Mouse (Mus musculus) ES-E14 (cell line): ENCODE measurements around the gene Zcchc4. TPM values are rescaled to one million over a fixed set of nuclear protein-coding genes. Genes with fewer than 3 reads are reported as not detected.

Experiments
- DNase-seq: peaks from one replicate; pipeline ENCODE4 v3.0.0-alpha.2; 2013; ENCODE audit warnings: low read depth, low spot score
- H3K27ac ChIP-seq: 2 replicates; pipeline ENCODE4 v1.5.1; 2012; ENCODE audit warnings: low read depth, mild to moderate bottlenecking, low read length, moderate library complexity, mixed read lengths; ENCODE audit not compliant: poor library complexity, insufficient read depth, severe bottlenecking
- H3K36me3 ChIP-seq: 2 replicates; pipeline ENCODE4 v1.6.1; 2012; ENCODE audit warnings: mild to moderate bottlenecking, low read length, moderate library complexity, mixed read lengths; ENCODE audit not compliant: control insufficient read depth, poor library complexity, insufficient read depth, severe bottlenecking
- H3K4me1 ChIP-seq, 2 experiments: fragments of 150-350 bp in 1 of 2; sonication (generic) in 1 of 2; 2 replicates each; pipeline ENCODE4 v1.6.1; 2012; ENCODE audit warnings: low read length in 2 of 2, mild to moderate bottlenecking in 1 of 2, mixed read lengths in 1 of 2; ENCODE audit not compliant: control insufficient read depth in 2 of 2, insufficient read depth in 2 of 2, poor library complexity in 1 of 2
- H3K4me3 ChIP-seq, 2 experiments: fragments of 150-350 bp in 1 of 2; sonication (generic) in 1 of 2; 2 replicates each; pipeline ENCODE4 v1.5.1; 2012; ENCODE audit warnings: low read length in 2 of 2, low read depth in 1 of 2, mild to moderate bottlenecking in 1 of 2, mixed read lengths in 1 of 2; ENCODE audit not compliant: insufficient read depth in 1 of 2, poor library complexity in 1 of 2, severe bottlenecking in 1 of 2
- H3K9ac ChIP-seq: 2 replicates; pipeline ENCODE4 v1.6.1; 2012; ENCODE audit warnings: low read depth, mild to moderate bottlenecking, low read length, mixed read lengths; ENCODE audit not compliant: poor library complexity, insufficient read depth, severe bottlenecking
- H3K9me3 ChIP-seq: fragments of 150-350 bp; sonication (generic); 2 replicates; pipeline ENCODE4 v1.6.1; 2012; ENCODE audit warnings: low read depth, mild to moderate bottlenecking, low read length; ENCODE audit not compliant: control insufficient read depth, insufficient read depth
- CHD2 ChIP-seq: IDR thresholded peaks from 2 replicates; pipeline ENCODE4 v1.6.1; 2014; ENCODE audit warnings: mild to moderate bottlenecking, low read depth, low read length, inconsistent platforms
- HCFC1 ChIP-seq: IDR thresholded peaks from 2 replicates; pipeline ENCODE4 v1.6.1; 2012; ENCODE audit warnings: low read length, inconsistent platforms, borderline replicate concordance; ENCODE audit not compliant: insufficient read depth
- MAFK ChIP-seq: IDR thresholded peaks from 2 replicates; pipeline ENCODE4 v1.6.1; 2014; ENCODE audit warnings: mild to moderate bottlenecking, low read depth, low read length, inconsistent platforms; ENCODE audit not compliant: insufficient read depth
- ZC3H11A ChIP-seq: IDR thresholded peaks from 2 replicates; pipeline ENCODE4 v1.6.1; 2012; ENCODE audit warnings: low read depth, mild to moderate bottlenecking, inconsistent platforms, low read length, borderline replicate concordance
- ZNF384 ChIP-seq: IDR thresholded peaks from 2 replicates; pipeline ENCODE4 v1.6.1; 2012; ENCODE audit warnings: low read depth, low read length, inconsistent platforms
- in situ Hi-C, 2 experiments: fragments of 600-800 bp; cut with MboI; formaldehyde crosslinking; loops; one replicate each; pipeline ENCODE4 v1.15.1; 2025; ENCODE audit warnings: low sequenced_read_pairs in 2 of 2, inconsistent platforms in 1 of 2; ENCODE audit not compliant: unreplicated experiment in 2 of 2
- total RNA-seq: library from RNA; depleted of rRNA; stranded (reverse); fragments of 300-350 nt; gene quantifications from 2 replicates; pipeline ENCODE4 v1.2.3, GENCODE M21; 2012; rRNA removed

Zcchc4 gene
- 22.5 and 25.4 TPM in 2 replicates for total RNA-seq

DNA sequence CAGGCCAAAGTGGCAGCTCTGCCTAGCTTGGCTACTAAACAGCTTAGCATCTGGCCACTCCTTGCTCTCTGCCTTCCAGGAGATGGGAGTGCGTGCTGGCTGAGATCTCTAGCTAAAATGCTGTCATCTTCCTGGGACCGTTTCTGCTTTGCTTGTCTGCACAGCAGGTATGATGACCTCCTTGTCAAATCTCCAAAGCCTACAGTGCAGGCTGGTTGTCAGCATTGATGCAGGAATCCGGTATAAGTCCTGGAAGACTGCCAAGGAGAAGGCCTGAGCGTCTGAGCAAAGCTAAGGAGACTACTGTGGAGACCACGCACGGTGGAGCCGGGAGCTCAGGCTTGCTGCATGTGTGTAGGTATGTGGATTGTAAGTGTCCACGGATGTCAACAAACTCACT is at the start of gene Zcchc4:
Zcchc4 (plus strand) TSS at position 173 of the 400 bp plus-strand sequence.
- no peak for DNase-seq
- no peak within 1 kb of the TSS for H3K4me3 ChIP-seq
- H3K9me3 ChIP-seq: no peaks in the 10 kb centered on the region
- H3K36me3 ChIP-seq: no peaks in the 10 kb centered on the region; the same call in 1 of the 2 replicates
- no peak within 1 kb of the TSS for H3K27ac ChIP-seq
- H3K9ac ChIP-seq: no peak within 1 kb of the TSS
- no peak for TF ChIP-seq CHD2
- no peak for TF ChIP-seq MAFK
- TF ChIP-seq ZC3H11A: no peak
- TF ChIP-seq ZNF384: no peak
- no peak for TF ChIP-seq HCFC1
- in situ Hi-C loops: no loop called here
- 0 out of 4 replicates have a peak, but pooled peaks cover 0 to 2% of the 10 kb centered on the region in 2 experiments for H3K4me1 ChIP-seq

DNA sequence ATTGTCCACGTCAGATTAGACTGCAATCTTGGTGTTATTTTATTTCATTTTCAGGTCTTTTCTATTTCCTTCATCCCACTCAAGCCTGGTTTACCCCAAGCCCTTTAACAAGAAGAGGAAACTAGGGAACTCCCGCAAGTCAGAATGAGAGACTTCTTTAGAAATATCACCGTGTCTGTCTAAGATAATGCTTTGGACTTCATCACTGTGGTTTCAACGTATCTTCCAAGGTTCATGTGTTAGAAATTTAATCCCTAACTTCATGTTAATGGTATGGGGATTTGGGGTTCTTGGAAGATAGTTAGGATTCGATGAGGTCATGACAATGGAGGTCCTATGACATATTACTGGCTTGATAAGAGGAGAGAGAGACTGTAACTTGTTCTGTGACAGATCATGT is 47.5 kb upstream of the Zcchc4 start:
- no peaks in the 10 kb centered on the region for H3K4me1 ChIP-seq
- no peaks in the 10 kb centered on the region for H3K36me3 ChIP-seq
- H3K9ac ChIP-seq: no peak overlapping the region
- no peak for TF ChIP-seq HCFC1
- no peak for TF ChIP-seq ZNF384
- in situ Hi-C loops: no loop called here
- no peaks in the 10 kb centered on the region for H3K9me3 ChIP-seq
- no peak overlapping the region for H3K4me3 ChIP-seq
- no peak for DNase-seq
- H3K27ac ChIP-seq: no peak overlapping the region

DNA sequence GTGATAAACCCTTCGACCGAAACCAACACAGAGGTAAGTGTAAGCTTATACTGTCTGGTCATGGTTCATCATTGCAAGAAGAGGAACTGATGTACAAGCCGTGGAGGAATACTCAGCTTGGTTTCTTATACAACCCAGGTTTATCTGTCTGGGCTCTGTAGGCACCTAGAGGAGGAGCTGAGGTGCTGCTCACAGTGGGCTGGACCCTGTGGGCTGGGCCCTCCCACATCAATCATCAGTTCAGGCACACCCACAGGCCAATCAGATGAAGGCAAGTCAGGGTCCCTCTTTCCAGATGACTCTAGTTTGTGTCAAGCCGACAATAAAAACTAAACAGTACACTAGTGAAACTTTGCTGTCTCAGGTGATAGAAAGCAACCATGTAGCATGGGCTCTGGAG is 42.4 kb upstream of the Zcchc4 start:
- TF ChIP-seq CHD2: no peak
- TF ChIP-seq HCFC1: no peak
- no peak for TF ChIP-seq ZNF384
- TF ChIP-seq ZC3H11A: no peak
- TF ChIP-seq MAFK: no peak
- no peak for DNase-seq
- Histone ChIP-seq H3K27ac (no peak overlapping the region), H3K36me3 (no peaks in the 10 kb centered on the region), H3K4me1 (no peaks in the 10 kb centered on the region), H3K4me3 (no peak overlapping the region), H3K9me3 (no peaks in the 10 kb centered on the region), H3K9ac (no peak overlapping the region)
- in situ Hi-C loops: no loop called here

DNA sequence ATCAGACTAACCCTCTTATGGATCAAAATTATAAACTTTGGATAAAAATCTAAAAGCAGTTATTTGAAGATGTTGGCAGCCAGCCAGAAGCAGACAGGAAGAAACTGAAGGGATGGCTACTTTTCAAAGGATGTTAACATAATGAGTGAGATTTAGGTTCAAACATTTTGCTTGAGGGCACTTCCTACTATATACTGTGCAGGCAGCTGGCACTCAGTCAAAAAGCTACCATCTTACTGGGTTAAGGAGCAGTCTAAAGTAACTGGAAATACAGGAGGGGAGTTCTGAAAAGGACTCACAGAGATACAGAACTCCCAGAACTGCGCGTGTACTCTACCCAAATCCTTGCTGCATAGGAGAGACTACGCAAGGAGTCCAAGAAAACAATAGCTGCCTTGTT is 39.2 kb upstream of the Zcchc4 start:
- no peak for DNase-seq
- no peak overlapping the region for H3K27ac ChIP-seq
- no peaks in the 10 kb centered on the region for H3K4me1 ChIP-seq
- TF ChIP-seq CHD2: no peak
- no peak for TF ChIP-seq HCFC1
- TF ChIP-seq ZC3H11A: no peak
- no peak for TF ChIP-seq ZNF384
- TF ChIP-seq MAFK: no peak
- H3K9ac ChIP-seq: no peak overlapping the region
- in situ Hi-C loops: no loop called here
- H3K36me3 ChIP-seq: no peaks in the 10 kb centered on the region
- no peaks in the 10 kb centered on the region for H3K9me3 ChIP-seq
- no peak overlapping the region for H3K4me3 ChIP-seq

DNA sequence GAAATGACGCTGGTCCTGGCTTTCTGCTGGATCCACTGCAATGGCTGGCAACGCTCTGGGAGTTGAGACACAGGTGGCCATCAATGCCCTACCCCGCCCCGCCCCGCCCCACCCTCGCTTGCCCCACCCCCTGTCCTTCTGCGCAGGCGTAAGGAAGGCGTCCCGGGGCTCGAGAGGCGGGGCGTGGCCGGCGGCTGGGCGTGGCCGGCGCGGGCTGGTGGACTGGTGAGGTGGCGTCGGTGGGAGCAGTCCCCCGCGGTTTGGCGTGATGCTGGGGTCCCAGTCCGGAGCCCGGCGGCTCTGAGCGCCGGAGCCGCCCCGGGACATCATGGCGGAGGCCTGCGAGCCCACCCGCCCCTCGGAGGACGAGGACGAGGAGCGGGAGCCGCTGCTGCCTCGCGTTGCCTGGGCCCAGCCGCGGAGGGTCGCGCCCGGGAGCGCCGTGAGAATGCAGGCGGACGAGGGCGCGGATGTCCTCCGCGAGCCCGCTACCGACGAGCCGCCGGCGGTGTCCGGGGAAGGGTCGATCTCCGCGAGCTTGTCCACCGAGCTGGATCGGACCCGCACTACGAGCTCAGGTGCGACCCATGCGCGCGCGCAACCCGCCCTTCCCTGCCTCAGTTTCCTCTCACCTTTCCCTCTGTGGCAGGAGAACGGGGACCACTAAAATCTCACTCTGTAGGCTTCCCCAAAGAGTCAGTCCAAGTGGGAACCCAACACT is 33.7 kb upstream of the Zcchc4 start, which contains the start of gene Pi4k2b:
Pi4k2b (plus strand) TSS at position 184 of the 721 bp plus-strand sequence.
- DNase-seq: peak; percentile 46
- H3K4me1 ChIP-seq: no peaks in the 10 kb centered on the region
- peak within 1 kb of the TSS; percentile 91 for H3K9ac ChIP-seq
- in situ Hi-C loops: no loop called here
- no peak within 1 kb of the TSS for H3K27ac ChIP-seq
- H3K36me3 ChIP-seq: no peaks in the 10 kb centered on the region
- TF ChIP-seq HCFC1: 0 out of 2 replicates have a peak, but pooled peaks have one; percentile 32
- TF ChIP-seq CHD2: no peak
- peak within 1 kb of the TSS; percentile 78 to 87 for H3K4me3 ChIP-seq
- H3K9me3 ChIP-seq: no peaks in the 10 kb centered on the region
